Mouse (Mus musculus) liver, embryonic 14.5 days (tissue): Measurements from ENCODE around the gene Abca1.

ENCODE experiments used
- CTCF ChIP-seq: IDR thresholded peaks from 2 replicates; pipeline ENCODE4 v1.5.1; 2016; ENCODE audit warnings: antibody characterized with exemption, low read depth, control low read depth
- EP300 ChIP-seq: IDR thresholded peaks from 2 replicates; pipeline ENCODE4 v1.6.1; 2016; ENCODE audit warnings: antibody characterized with exemption, low read depth

- no peak for TF ChIP-seq EP300
- no peak for TF ChIP-seq CTCF
Measured at GRCm38 (mm10) chr4:53150516-53150915, 9.2 kb downstream of the Abca1 start.
